Mouse (Mus musculus) liver, postnatal 0 days (tissue): ENCODE measurements around the gene Adipor1. TPM values are rescaled to one million over a fixed set of nuclear protein-coding genes. Genes with fewer than 3 reads are reported as not detected.
A peak's percentile ranks its signal among the peaks of the same experiment; 100 is the strongest.

ENCODE experiments used
- ATAC-seq: fragments of 200-750 bp; cut with Nextera tagmentation; 2 replicates; pipeline ENCODE4 v1.8.0; 2017; ENCODE audit warnings: mild to moderate bottlenecking, moderate library complexity
- DNase-seq: peaks from one replicate; pipeline ENCODE4 v3.0.0-alpha.2; 2016
- H3K27ac ChIP-seq: fragments of 300-500 bp; sonication (generic); 2 replicates; pipeline ENCODE4 v1.5.1; 2014; ENCODE audit warnings: antibody characterized with exemption, moderate library complexity, mild to moderate bottlenecking, low read depth
- H3K27me3 ChIP-seq: fragments of 300-500 bp; sonication (generic); 2 replicates; pipeline ENCODE4 v1.6.1; 2014; ENCODE audit warnings: low read length, control low read depth, mixed read lengths; ENCODE audit not compliant: insufficient read depth
- H3K36me3 ChIP-seq: fragments of 300-500 bp; sonication (generic); replicated peaks from 2 replicates; pipeline ENCODE4 v1.6.1; 2014; ENCODE audit warnings: mild to moderate bottlenecking, control low read depth, low read length, moderate library complexity, mixed read lengths; ENCODE audit not compliant: insufficient read depth
- H3K4me1 ChIP-seq: fragments of 300-500 bp; sonication (generic); 2 replicates; pipeline ENCODE4 v1.6.1; 2014; ENCODE audit warnings: antibody characterized with exemption, mild to moderate bottlenecking, control low read depth; ENCODE audit not compliant: insufficient read depth
- H3K4me2 ChIP-seq: fragments of 300-500 bp; sonication (generic); 2 replicates; pipeline ENCODE4 v1.6.1; 2014; ENCODE audit warnings: low read depth, mild to moderate bottlenecking, low read length, moderate library complexity, mixed read lengths
- H3K4me3 ChIP-seq: fragments of 300-500 bp; sonication (generic); 2 replicates; pipeline ENCODE4 v1.5.1; 2014; ENCODE audit warnings: low read depth, low read length
- H3K9ac ChIP-seq: fragments of 300-500 bp; sonication (generic); replicated peaks from 2 replicates; pipeline ENCODE4 v1.6.1; 2014; ENCODE audit warnings: mild to moderate bottlenecking, moderate library complexity
- H3K9me3 ChIP-seq: fragments of 300-500 bp; sonication (generic); 2 replicates; pipeline ENCODE4 v1.6.1; 2016; ENCODE audit warnings: mild to moderate bottlenecking, control low read depth, low read length, mixed read lengths
- CTCF ChIP-seq: sonication (generic); IDR thresholded peaks from 2 replicates; pipeline ENCODE4 v1.5.1; 2016; ENCODE audit warnings: antibody characterized with exemption, low read depth
- EP300 ChIP-seq: IDR thresholded peaks from 2 replicates; pipeline ENCODE4 v1.6.1; 2016; ENCODE audit warnings: antibody characterized with exemption, low read depth, mild to moderate bottlenecking
- WGBS: fragments of 180-500 bp; shearing (Covaris S2); extraction: QIAGEN DNeasy Blood & Tissue Kit; methylation state at CpG from one replicate; pipeline ENCODE4 v1.1.7; 2014; ENCODE audit not compliant: insufficient replicate concordance; 5-methylcytosine and 5-hydroxymethylcytosine counted together
- polyA plus RNA-seq: library from polyadenylated mRNA; unstranded; fragments of >200 nt; fragmentation: Nextera tagmentation; extraction: Ambion mirVana; gene quantifications from 2 replicates; pipeline ENCODE4 v1.2.1, GENCODE M21; 2015

Gene Adipor1
- polyA plus RNA-seq, 1 experiment from 2014 or later: 93.5 TPM

DNA sequence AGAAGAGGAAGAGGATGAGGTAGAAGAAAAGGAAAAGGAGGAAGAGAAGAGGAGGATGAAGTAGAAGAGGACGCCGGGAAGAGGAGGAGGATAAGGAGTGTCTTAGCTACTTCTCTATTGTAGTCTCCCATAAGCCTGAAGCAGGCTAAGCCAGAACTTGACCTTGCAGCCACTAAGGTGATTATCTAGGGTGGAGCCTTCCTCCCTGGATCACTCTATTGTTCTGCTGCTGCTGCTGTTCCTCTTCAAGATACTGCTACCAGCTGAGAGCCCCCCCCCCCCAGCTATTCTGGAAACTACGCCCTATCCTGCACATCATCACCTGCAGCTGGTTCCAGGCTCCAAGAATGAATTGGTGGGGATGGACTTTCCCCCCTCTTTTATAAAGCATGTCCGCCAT, 30.6 kb upstream of the Adipor1 start:
- no peak overlapping the region for H3K27ac ChIP-seq
- H3K9ac ChIP-seq: no peak overlapping the region
- DNase-seq: no peak
- H3K4me2 ChIP-seq: no peak overlapping the region
- TF ChIP-seq EP300 (no peak), CTCF (no peak)
- no peak for ATAC-seq
- H3K36me3 ChIP-seq: no peaks in the 10 kb centered on the region
- H3K27me3 ChIP-seq: peaks cover 10% of the 10 kb centered on the region; the same call in 1 of the 2 replicates
- 77% methylated on average over 4 of the region's 4 CpGs for WGBS
- no peak overlapping the region for H3K4me3 ChIP-seq
- no peaks in the 10 kb centered on the region for H3K9me3 ChIP-seq
- peaks cover 6% of the 10 kb centered on the region for H3K4me1 ChIP-seq

GRCm38 (mm10) chr1:134385176-134385575, 30.0 kb upstream of the Adipor1 start:
- no peak for TF ChIP-seq CTCF
- no peak for TF ChIP-seq EP300
- Histone ChIP-seq H3K9me3 (no peaks in the 10 kb centered on the region), H3K4me1 (peaks cover 6% of the 10 kb centered on the region), H3K36me3 (no peaks in the 10 kb centered on the region), H3K27me3 (peaks cover 10% of the 10 kb centered on the region; the same call in 1 of the 2 replicates), H3K4me2 (no peak overlapping the region), H3K27ac (no peak overlapping the region), H3K9ac (no peak overlapping the region), H3K4me3 (no peak overlapping the region)
- DNase-seq (no peak), ATAC-seq (no peak)

DNA sequence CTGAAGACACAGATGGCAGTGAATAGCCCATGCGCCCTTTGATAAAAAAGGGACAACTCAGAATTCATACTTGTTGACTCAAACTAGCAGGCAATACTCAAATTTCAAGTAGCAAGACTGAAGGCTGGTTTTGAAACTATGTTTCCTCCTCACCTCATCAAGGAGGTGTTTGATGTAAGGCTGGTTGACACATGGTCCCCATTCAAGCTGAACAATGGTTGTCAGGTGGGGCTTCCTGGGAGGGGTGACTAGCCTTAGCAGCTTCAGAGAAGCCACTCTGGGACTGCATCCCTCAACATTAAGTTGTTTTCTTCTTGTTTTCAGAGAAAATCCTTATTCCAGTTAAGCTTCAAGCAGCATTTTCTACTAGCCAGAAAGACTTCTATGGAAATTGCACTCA, 29.5 kb upstream of the Adipor1 start, which contains the start of gene 4933406M09Rik:
Gene 4933406M09Rik (plus strand): TSS at position 275 of the 400 bp plus-strand sequence.
- no peak for TF ChIP-seq EP300
- no peak for TF ChIP-seq CTCF
- Histone ChIP-seq H3K9ac (no peak within 1 kb of the TSS), H3K36me3 (no peaks in the 10 kb centered on the region), H3K4me2 (no peak within 1 kb of the TSS), H3K27ac (no peak within 1 kb of the TSS), H3K4me1 (peaks cover 6% of the 10 kb centered on the region), H3K4me3 (no peak within 1 kb of the TSS), H3K9me3 (no peaks in the 10 kb centered on the region), H3K27me3 (peaks cover 10% of the 10 kb centered on the region; the same call in 1 of the 2 replicates)
- 100% methylated on average over 1 of the region's 1 CpGs for WGBS
- ATAC-seq: no peak
- DNase-seq: no peak

DNA sequence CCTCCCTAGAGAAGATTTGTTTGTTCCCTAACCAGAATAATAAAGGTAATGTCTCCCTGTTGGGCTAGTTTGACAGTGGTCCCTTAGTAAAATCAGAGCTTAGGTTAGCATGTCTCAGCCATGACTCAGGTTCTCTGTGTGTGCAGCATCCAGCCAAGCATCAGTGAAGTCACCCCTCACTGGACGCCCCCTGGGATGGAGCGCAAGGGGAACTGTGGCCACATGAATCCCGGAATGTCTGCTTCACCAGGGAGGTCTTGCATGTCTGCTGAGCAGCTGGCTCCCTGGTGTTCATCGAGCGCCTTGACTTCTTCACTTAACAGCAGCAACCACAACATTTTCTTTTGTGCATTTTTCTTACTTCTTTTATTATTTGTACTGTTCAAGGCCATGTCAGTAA, 21.4 kb upstream of the Adipor1 start:
- WGBS: 65% methylated on average over 5 of the region's 5 CpGs
- TF ChIP-seq CTCF (no peak), EP300 (no peak)

DNA sequence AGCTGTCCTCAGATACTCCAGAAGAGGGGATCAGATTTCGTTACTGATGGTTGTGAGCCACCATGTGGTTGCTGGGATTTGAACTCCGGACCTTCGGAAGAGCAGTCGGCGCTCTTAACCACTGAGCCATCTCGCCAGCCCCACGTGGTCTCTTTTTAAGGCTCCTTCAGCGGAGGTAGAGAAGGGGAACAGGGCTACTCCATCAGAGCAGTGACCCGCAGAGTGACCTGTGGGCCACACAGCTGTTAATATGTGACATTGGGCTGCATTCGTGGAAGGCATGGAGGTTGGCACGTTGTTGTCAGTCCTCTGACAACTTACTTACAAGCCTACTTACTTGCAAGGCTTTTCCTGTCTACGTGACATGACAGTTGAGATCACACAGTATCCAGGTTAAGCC, 17.0 kb upstream of the Adipor1 start:
- Histone ChIP-seq H3K9me3 (no peaks in the 10 kb centered on the region), H3K4me3 (no peak overlapping the region), H3K9ac (no peak overlapping the region), H3K4me2 (no peak overlapping the region), H3K36me3 (no peaks in the 10 kb centered on the region), H3K27me3 (no peaks in the 10 kb centered on the region), H3K27ac (no peak overlapping the region), H3K4me1 (no peaks in the 10 kb centered on the region)
- no peak for ATAC-seq
- WGBS: 83% methylated on average over 12 of the region's 12 CpGs
- DNase-seq: no peak
- no peak for TF ChIP-seq EP300
- TF ChIP-seq CTCF: no peak

More for the DNA sequence above, 21.4 kb upstream of the Adipor1 start:
- H3K9me3 ChIP-seq: no peaks in the 10 kb centered on the region
- H3K4me1 ChIP-seq: no peaks in the 10 kb centered on the region
- H3K4me3 ChIP-seq: no peak overlapping the region
- no peaks in the 10 kb centered on the region for H3K27me3 ChIP-seq
- no peak for DNase-seq
- H3K4me2 ChIP-seq: no peak overlapping the region
- H3K36me3 ChIP-seq: no peaks in the 10 kb centered on the region
- ATAC-seq: no peak
- no peak overlapping the region for H3K27ac ChIP-seq
- H3K9ac ChIP-seq: no peak overlapping the region

DNA sequence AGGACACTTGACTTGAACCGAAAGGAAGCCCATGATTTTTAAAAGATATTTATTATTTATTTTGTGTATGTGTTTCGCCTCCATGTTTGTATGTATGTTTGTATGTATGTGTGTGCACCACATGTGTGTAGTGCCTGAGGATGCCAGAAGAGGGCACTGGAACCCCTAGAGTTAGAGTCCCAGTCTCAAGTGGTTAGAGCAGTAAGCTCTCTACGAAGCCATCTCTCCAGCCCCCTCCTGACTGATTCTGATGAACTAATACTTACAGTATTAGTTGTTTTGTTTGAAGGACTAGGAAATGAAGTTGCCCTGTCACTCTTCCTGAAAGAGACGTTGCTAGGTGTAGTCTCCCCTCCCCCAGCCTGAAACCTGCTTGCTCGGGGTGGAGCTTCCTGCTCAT, 15.4 kb upstream of the Adipor1 start:
- Histone ChIP-seq H3K36me3 (no peaks in the 10 kb centered on the region), H3K9ac (no peak overlapping the region), H3K27ac (no peak overlapping the region), H3K9me3 (no peaks in the 10 kb centered on the region), H3K27me3 (no peaks in the 10 kb centered on the region), H3K4me3 (no peak overlapping the region), H3K4me1 (no peaks in the 10 kb centered on the region), H3K4me2 (no peak overlapping the region)
- WGBS: 70% methylated on average over 5 of the region's 5 CpGs
- TF ChIP-seq EP300 (no peak), CTCF (peak; percentile 49)
- ATAC-seq (no peak), DNase-seq (no peak)
